Mouse (Mus musculus) embryonic fibroblast, embryonic 13.5 days (primary cell): Measurements from ENCODE around the gene Grb7. TPM values are rescaled to one million over a fixed set of nuclear protein-coding genes. Genes with fewer than 3 reads are reported as not detected.

ENCODE experiments used
- H3K27ac ChIP-seq: 2 replicates; pipeline ENCODE4 v1.5.1; 2012; ENCODE audit warnings: low read length, control low read depth, inconsistent platforms; ENCODE audit not compliant: insufficient read depth
- H3K4me1 ChIP-seq: 2 replicates; pipeline ENCODE4 v1.6.1; 2011; ENCODE audit warnings: low read length; ENCODE audit not compliant: control insufficient read depth, insufficient read depth
- H3K4me3 ChIP-seq: 2 replicates; pipeline ENCODE4 v1.5.1; 2011; ENCODE audit warnings: mild to moderate bottlenecking, control low read depth, low read length; ENCODE audit not compliant: insufficient read depth
- CTCF ChIP-seq: IDR thresholded peaks from 2 replicates; pipeline ENCODE4 v1.5.1; 2011; ENCODE audit warnings: mild to moderate bottlenecking, control low read depth, low read length, moderate library complexity, borderline replicate concordance; ENCODE audit not compliant: insufficient read depth
- POLR2A ChIP-seq: IDR thresholded peaks from 2 replicates; pipeline ENCODE4 v1.6.1; 2011; ENCODE audit warnings: low read depth, mild to moderate bottlenecking, control low read depth, low read length, moderate library complexity
- polyA plus RNA-seq: library from polyadenylated mRNA; stranded (reverse); fragments of >200 nt; gene quantifications from 2 replicates; pipeline ENCODE4 v1.2.4, GENCODE M21; 2011; ENCODE audit warnings: low read depth; ENCODE audit not compliant: missing spikeins, insufficient read length

The Grb7 gene
- polyA plus RNA-seq, 1 experiment = not detected

- H3K4me3 ChIP-seq = no peak overlapping the region
- TF ChIP-seq POLR2A (no peak), CTCF (no peak)
These were observed 45.4 kb downstream of the Grb7 start for GRCm38 (mm10) chr11:98491571-98491970.

DNA sequence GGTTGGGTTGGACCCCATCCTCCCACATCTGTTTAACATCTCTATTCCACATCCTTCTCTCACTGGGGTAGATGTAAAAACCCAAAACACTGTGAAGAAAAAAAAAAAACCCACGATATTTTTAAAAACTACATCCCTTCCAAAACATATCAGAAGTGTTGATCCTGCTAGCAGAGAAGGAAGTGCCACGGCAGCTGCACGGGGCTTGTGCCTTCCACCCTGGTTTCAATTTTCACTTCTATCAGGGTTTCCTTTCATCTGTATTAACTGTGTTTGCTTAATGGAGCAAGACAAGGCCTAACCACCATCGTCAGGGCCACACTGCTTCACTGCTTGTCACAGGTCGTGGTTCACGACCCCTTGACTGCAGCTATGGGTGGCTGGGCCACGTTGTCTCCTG, 46.8 kb downstream of the Grb7 start:
- Histone ChIP-seq H3K27ac (no peak overlapping the region), H3K4me3 (no peak overlapping the region)

More at GRCm38 (mm10) chr11:98491571-98491970, 45.4 kb downstream of the Grb7 start:
- Histone ChIP-seq H3K27ac (no peak overlapping the region), H3K4me1 (no peaks in the 10 kb centered on the region)

DNA sequence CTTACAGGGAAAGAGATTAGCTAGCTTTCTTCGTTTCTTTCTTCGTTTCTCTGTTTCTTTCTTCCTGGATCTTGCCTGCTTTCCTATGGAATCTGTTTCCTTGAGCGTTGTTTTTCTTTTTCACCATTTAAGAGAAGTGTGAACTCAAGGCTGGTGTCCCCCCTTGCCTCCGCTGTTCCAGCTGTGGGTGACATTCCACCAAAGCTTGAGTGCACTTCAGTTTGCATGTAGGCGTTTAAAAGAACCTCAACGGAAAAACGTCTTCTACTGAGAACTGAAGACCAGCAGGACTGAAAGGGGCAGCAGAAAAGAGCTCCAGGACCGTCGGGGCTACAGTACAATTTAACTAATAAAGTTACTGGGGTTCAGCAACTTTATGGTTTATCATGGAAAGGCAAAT, 47.2 kb downstream of the Grb7 start:
- Histone ChIP-seq H3K27ac (no peak overlapping the region), H3K4me1 (no peaks in the 10 kb centered on the region), H3K4me3 (no peak overlapping the region)
- no peak for TF ChIP-seq POLR2A
- TF ChIP-seq CTCF = no peak

More for the DNA sequence above, 46.8 kb downstream of the Grb7 start:
- TF ChIP-seq CTCF (no peak), POLR2A (no peak)
- no peaks in the 10 kb centered on the region for H3K4me1 ChIP-seq

DNA sequence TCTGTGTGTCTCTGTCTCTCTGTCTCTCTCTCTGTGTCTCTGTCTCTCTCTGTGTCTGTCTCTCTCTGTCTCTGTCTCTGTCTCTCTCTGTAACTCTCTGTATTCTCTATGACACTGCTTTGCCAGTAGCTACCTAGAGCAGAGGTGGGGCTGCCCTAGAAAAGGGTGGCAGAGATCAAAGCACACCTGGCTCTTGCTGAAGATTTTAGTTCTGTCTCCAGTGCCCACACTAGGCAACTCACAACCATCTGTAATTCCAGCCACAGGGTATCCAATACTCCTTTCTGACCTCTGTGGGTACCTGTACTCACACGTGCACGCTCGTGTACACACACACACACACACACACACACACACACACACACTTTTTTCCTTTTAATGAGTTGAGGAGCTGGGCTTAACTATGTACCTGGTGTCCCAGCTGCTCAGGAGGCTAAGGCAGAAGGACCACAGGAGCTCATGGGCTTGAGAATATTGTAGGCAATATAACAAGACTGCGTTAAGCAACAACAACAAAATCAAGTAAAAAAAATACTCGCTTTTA, 49.1 kb downstream of the Grb7 start:
- Histone ChIP-seq H3K4me3 (no peak overlapping the region), H3K4me1 (no peaks in the 10 kb centered on the region), H3K27ac (no peak overlapping the region)
- no peak for TF ChIP-seq POLR2A
- TF ChIP-seq CTCF = no peak

GRCm38 (mm10) chr11:98497388-98498288, 51.4 kb downstream of the Grb7 start:
- no peak overlapping the region for H3K27ac ChIP-seq
- TF ChIP-seq POLR2A (no peak), CTCF (no peak)
- H3K4me1 ChIP-seq = no peaks in the 10 kb centered on the region
- H3K4me3 ChIP-seq = no peak overlapping the region

- no peak overlapping the region for H3K4me3 ChIP-seq
- H3K4me1 ChIP-seq = no peaks in the 10 kb centered on the region
- H3K27ac ChIP-seq = no peak overlapping the region
- no peak for TF ChIP-seq POLR2A
- no peak for TF ChIP-seq CTCF
These were observed 58.7 kb downstream of the Grb7 start for GRCm38 (mm10) chr11:98504926-98505325.

Other genes with a start within 250 kb of the Grb7 start
- 41.8 and 42.0 TPM in 2 replicates for gene Cdk12, start 243.3 kb upstream of the Grb7 start, polyA plus RNA-seq
- gene Neurod2, start 116.7 kb upstream of the Grb7 start, polyA plus RNA-seq = not detected in 2 replicates
- gene Ppp1r1b, start 98.0 kb upstream of the Grb7 start, polyA plus RNA-seq = not detected in 2 replicates
- gene Stard3, start 88.0 kb upstream of the Grb7 start, polyA plus RNA-seq = 14.9 and 18.5 TPM in 2 replicates
- gene Tcap, start 62.6 kb upstream of the Grb7 start, polyA plus RNA-seq = not detected in 2 replicates
- not detected in 2 replicates for gene Pnmt, start 59.9 kb upstream of the Grb7 start, polyA plus RNA-seq
- gene Pgap3, start 45.9 kb upstream of the Grb7 start, polyA plus RNA-seq = 3.6 and 4.1 TPM in 2 replicates
- 15.3 and 17.8 TPM in 2 replicates for gene Erbb2, start 33.9 kb upstream of the Grb7 start, polyA plus RNA-seq
- gene Mien1, start 7.4 kb upstream of the Grb7 start, polyA plus RNA-seq = 47.2 and 54.3 TPM in 2 replicates
- gene Ikzf3, start 99.6 kb downstream of the Grb7 start, polyA plus RNA-seq = not detected in 2 replicates
- not detected in 2 replicates for gene Zpbp2, start 104.7 kb downstream of the Grb7 start, polyA plus RNA-seq
- 47.7 and 51.9 TPM in 2 replicates for gene Ormdl3, start 141.0 kb downstream of the Grb7 start, polyA plus RNA-seq
- not detected in 2 replicates for gene Lrrc3c, start 151.9 kb downstream of the Grb7 start, polyA plus RNA-seq
- gene Gm12355, start 179.3 kb downstream of the Grb7 start, polyA plus RNA-seq = 7.2 and 8.9 TPM in 2 replicates
- not detected in 2 replicates for gene Gsdma3, start 180.0 kb downstream of the Grb7 start, polyA plus RNA-seq
- not detected in 2 replicates for gene Gsdma2, start 200.4 kb downstream of the Grb7 start, polyA plus RNA-seq
- gene Gsdma, start 218.0 kb downstream of the Grb7 start, polyA plus RNA-seq = not detected in 2 replicates
- gene Psmd3, start 236.2 kb downstream of the Grb7 start, polyA plus RNA-seq = 86.7 and 91.8 TPM in 2 replicates